Mouse (Mus musculus) thymus, adult 2 months (tissue): ENCODE measurements around the gene Tescl.

Experiments used
- CTCF ChIP-seq: fragments of 200-500 bp; IDR thresholded peaks from 2 replicates; pipeline ENCODE4 v1.5.1; 2012; ENCODE audit warnings: mild to moderate bottlenecking, control low read depth, low read length, moderate library complexity, borderline replicate concordance; ENCODE audit not compliant: control insufficient read depth, poor library complexity, insufficient read depth; ENCODE audit errors: extremely low read depth
- POLR2A ChIP-seq: fragments of 200-500 bp; IDR thresholded peaks from 2 replicates; pipeline ENCODE4 v1.6.1; 2012; ENCODE audit warnings: mild to moderate bottlenecking, low read length, control low read depth, moderate library complexity; ENCODE audit not compliant: control insufficient read depth, poor library complexity, insufficient read depth; ENCODE audit errors: extremely low read depth

DNA sequence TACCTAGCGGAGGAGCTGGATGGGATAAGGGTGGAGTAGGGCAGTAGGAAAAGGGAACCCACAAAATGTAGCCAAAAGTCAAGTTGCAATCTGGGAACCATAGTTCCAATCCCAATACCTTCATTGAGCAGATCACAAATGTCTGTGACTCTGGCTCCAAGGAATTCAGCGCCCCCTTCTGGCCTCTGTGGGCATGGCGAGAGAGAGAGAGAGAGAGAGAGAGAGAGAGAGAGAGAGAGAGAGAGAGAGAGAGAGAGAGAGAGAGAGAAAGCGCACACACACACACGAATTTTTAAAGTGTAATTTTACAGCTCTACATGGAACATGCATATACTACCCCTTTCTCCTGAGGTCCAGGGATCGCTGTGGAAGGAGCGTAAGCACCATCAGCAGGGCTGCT is 29.5 kb upstream of the Tescl start:
- TF ChIP-seq POLR2A (no peak), CTCF (no peak)
